Mouse (Mus musculus) CH12.LX (cell line): Measurements from ENCODE around the gene Pofut2. TPM values are rescaled to one million over a fixed set of nuclear protein-coding genes. Genes with fewer than 3 reads are reported as not detected.

Experiments
- DNase-seq: peaks from one replicate; pipeline ENCODE4 v3.0.0-alpha.2; 2013; ENCODE audit errors: extremely low read depth
- H3K27ac ChIP-seq: 2 replicates; pipeline ENCODE4 v1.5.1; 2012; ENCODE audit warnings: low read depth, mild to moderate bottlenecking, control low read depth, moderate library complexity; ENCODE audit not compliant: insufficient read depth
- H3K27me3 ChIP-seq: replicated peaks from 2 replicates; pipeline ENCODE3; 2012; ENCODE audit warnings: inconsistent platforms
- H3K36me3 ChIP-seq, 2 experiments: replicated peaks in 1 of 2; 2 replicates each; pipeline versions ENCODE3 to v1.6.1; 2012; ENCODE audit warnings: inconsistent platforms in 1 of 2, low read length in 1 of 2, mild to moderate bottlenecking in 1 of 2, mixed read lengths in 1 of 2, moderate library complexity in 1 of 2; ENCODE audit not compliant: control insufficient read depth in 1 of 2, insufficient read depth in 1 of 2
- H3K4me1 ChIP-seq, 2 experiments: 2 replicates each; pipeline ENCODE4 v1.6.1; 2012; ENCODE audit warnings: inconsistent platforms in 1 of 2, moderate library complexity in 1 of 2; ENCODE audit not compliant: insufficient read depth in 2 of 2, control insufficient read depth in 1 of 2
- H3K4me2 ChIP-seq: 2 replicates; pipeline ENCODE4 v1.6.1; 2012; ENCODE audit warnings: low read depth, mild to moderate bottlenecking, control low read depth; ENCODE audit not compliant: poor library complexity, insufficient read depth, severe bottlenecking
- H3K4me3 ChIP-seq, 3 experiments: fragments of 150-350 bp in 1 of 3; sonication (generic) in 1 of 3; replicated peaks in 1 of 3; 2 replicates each; pipeline versions ENCODE3 to v1.5.1; 2011 to 2012; ENCODE audit warnings: low read depth in 2 of 3, low read length in 2 of 3, mild to moderate bottlenecking in 2 of 3, moderate library complexity in 2 of 3, control low read depth in 1 of 3, improper control_type of control experiment in 1 of 3, inconsistent platforms in 1 of 3, mixed read lengths in 1 of 3; ENCODE audit not compliant: poor library complexity in 1 of 3
- H3K79me2 ChIP-seq: replicated peaks from 2 replicates; pipeline ENCODE4 v1.6.1; 2012; ENCODE audit warnings: mild to moderate bottlenecking, moderate library complexity; ENCODE audit not compliant: control insufficient read depth, poor library complexity, insufficient read depth, severe bottlenecking; ENCODE audit errors: extremely low read depth
- H3K9ac ChIP-seq: 2 replicates; pipeline ENCODE4 v1.6.1; 2012; ENCODE audit warnings: low read depth, mild to moderate bottlenecking, control low read depth, moderate library complexity; ENCODE audit not compliant: insufficient read depth
- H3K9me3 ChIP-seq: replicated peaks from 2 replicates; pipeline ENCODE3; 2012; ENCODE audit warnings: low read length, inconsistent platforms, mixed read lengths
- CHD2 ChIP-seq: IDR thresholded peaks from 2 replicates; pipeline ENCODE4 v1.6.1; 2011; ENCODE audit warnings: low read length, improper control_type of control experiment
- E2F4 ChIP-seq: IDR thresholded peaks from 2 replicates; pipeline ENCODE4 v1.6.1; 2011; ENCODE audit warnings: low read depth, low read length, improper control_type of control experiment; ENCODE audit not compliant: insufficient replicate concordance
- ETS1 ChIP-seq: conservative IDR thresholded peaks from 2 replicates; pipeline ENCODE4 v1.6.1; 2012; ENCODE audit warnings: low read depth, mild to moderate bottlenecking, inconsistent platforms, low read length, improper control_type of control experiment, moderate library complexity
- IRF4 ChIP-seq: IDR thresholded peaks from 2 replicates; pipeline ENCODE4 v1.6.1; 2014; ENCODE audit warnings: low read depth, mild to moderate bottlenecking, inconsistent platforms, low read length, improper control_type of control experiment
- JUN ChIP-seq: IDR thresholded peaks from 2 replicates; pipeline ENCODE4 v1.6.1; 2011; ENCODE audit warnings: low read depth, mild to moderate bottlenecking, low read length, improper control_type of control experiment, moderate library complexity; ENCODE audit not compliant: insufficient read depth
- JUND ChIP-seq: conservative IDR thresholded peaks from 2 replicates; pipeline ENCODE4 v1.6.1; 2011; ENCODE audit warnings: low read depth, low read length, improper control_type of control experiment
- KAT2A ChIP-seq: IDR thresholded peaks from 2 replicates; pipeline ENCODE4 v1.6.1; 2012; ENCODE audit warnings: low read length, improper control_type of control experiment, inconsistent platforms; ENCODE audit not compliant: insufficient replicate concordance
- MXI1 ChIP-seq: IDR thresholded peaks from 2 replicates; pipeline ENCODE4 v1.6.1; 2011; ENCODE audit warnings: mild to moderate bottlenecking, low read depth, low read length, improper control_type of control experiment
- PAX5 ChIP-seq: IDR thresholded peaks from 2 replicates; pipeline ENCODE4 v1.6.1; 2012; ENCODE audit warnings: low read length, inconsistent platforms, mixed read lengths
- RAD21 ChIP-seq: IDR thresholded peaks from 2 replicates; pipeline ENCODE4 v1.6.1; 2011; ENCODE audit warnings: low read depth, mild to moderate bottlenecking, low read length, improper control_type of control experiment, moderate library complexity
- TBP ChIP-seq: conservative IDR thresholded peaks from 2 replicates; pipeline ENCODE4 v1.6.1; 2011; ENCODE audit warnings: low read depth, low read length, improper control_type of control experiment
- UBTF ChIP-seq: IDR thresholded peaks from 2 replicates; pipeline ENCODE4 v1.6.1; 2012; ENCODE audit warnings: low read depth, mild to moderate bottlenecking, inconsistent platforms, low read length, improper control_type of control experiment, moderate library complexity
- USF1 ChIP-seq: IDR thresholded peaks from 2 replicates; pipeline ENCODE4 v1.6.1; 2014; ENCODE audit warnings: low read depth, mild to moderate bottlenecking, inconsistent platforms, low read length, improper control_type of control experiment
- USF2 ChIP-seq: conservative IDR thresholded peaks from 2 replicates; pipeline ENCODE4 v1.6.1; 2011; ENCODE audit warnings: low read depth, low read length, improper control_type of control experiment
- ZC3H11A ChIP-seq: IDR thresholded peaks from 2 replicates; pipeline ENCODE4 v1.6.1; 2012; ENCODE audit warnings: low read depth, mild to moderate bottlenecking, inconsistent platforms, low read length, improper control_type of control experiment
- ZKSCAN1 ChIP-seq: IDR thresholded peaks from 2 replicates; pipeline ENCODE4 v1.6.1; 2012; ENCODE audit warnings: low read depth, inconsistent platforms, low read length, improper control_type of control experiment, borderline replicate concordance
- ZMIZ1 ChIP-seq: IDR thresholded peaks from 2 replicates; pipeline ENCODE4 v1.6.1; 2012; ENCODE audit warnings: low read depth, mild to moderate bottlenecking, inconsistent platforms, low read length, improper control_type of control experiment
- ZNF384 ChIP-seq: IDR thresholded peaks from 2 replicates; pipeline ENCODE4 v1.6.1; 2012; ENCODE audit warnings: low read depth, low read length, improper control_type of control experiment, inconsistent platforms
- dilution Hi-C: fragments of 300-500 bp; cut with MboI; formaldehyde crosslinking; loops from 2 replicates; pipeline ENCODE4 v1.14.3; 2020; ENCODE audit warnings: low sequenced_read_pairs; ENCODE audit not compliant: extremely low pct_unique_long_range_greater_than_20kb, extremely low pct_ligation_motif_present
- in situ Hi-C: fragments of 300-500 bp; cut with MboI; formaldehyde crosslinking; loops from 3 replicates; pipeline ENCODE4 v1.14.3; 2019; ENCODE audit warnings: low sequenced_read_pairs, low pct_ligation_motif_present, low pct_unique_long_range_greater_than_20kb, mixed read lengths
- polyA plus RNA-seq: library from polyadenylated mRNA; unstranded; fragments of >175 nt; gene quantifications from 2 replicates; pipeline ENCODE4 v1.2.1, GENCODE M21; 2012; ENCODE audit warnings: low read depth; ENCODE audit not compliant: insufficient read length
- total RNA-seq, 2 experiments: library from RNA; depleted of rRNA; stranded (reverse); fragments of 300-350 nt in 1 of 2; fragments of >200 nt in 1 of 2; gene quantifications; 2 replicates each; pipeline ENCODE4 v1.2.3; 2012 to 2014

Pofut2 gene
- total and polyA plus RNA-seq, 3 experiments: 13.6 to 23.4 (median 22.0) TPM

DNA sequence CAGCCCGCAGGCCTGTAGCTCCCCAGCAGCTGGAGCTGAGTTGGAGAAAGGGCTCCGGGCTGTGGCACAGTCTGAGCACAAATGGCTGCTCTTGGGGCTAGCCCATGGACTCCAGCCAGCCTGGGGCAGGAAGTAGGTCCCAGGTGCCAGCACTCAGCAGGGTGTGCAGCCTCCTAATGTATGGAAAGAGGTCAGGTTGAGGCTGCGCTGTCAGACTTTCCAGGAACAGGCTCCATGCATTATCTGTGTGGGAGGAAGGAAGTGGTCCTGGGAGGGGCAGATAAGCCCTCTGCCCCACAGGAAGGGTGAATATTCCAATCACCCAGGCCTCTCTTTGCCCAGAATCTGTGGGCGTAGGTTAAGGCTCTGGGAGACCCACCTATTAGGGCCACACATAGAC is 43.4 kb upstream of the Pofut2 start:
- in situ Hi-C loops (no loop called here), dilution Hi-C loops (no loop called here)
- H3K27me3 ChIP-seq: peaks cover 63% of the 10 kb centered on the region
- H3K4me1 ChIP-seq: no peaks in the 10 kb centered on the region
- H3K4me3 ChIP-seq: no peak overlapping the region
- no peak overlapping the region for H3K27ac ChIP-seq
- no peaks in the 10 kb centered on the region for H3K36me3 ChIP-seq
- no peaks in the 10 kb centered on the region for H3K79me2 ChIP-seq
- H3K9ac ChIP-seq: no peak overlapping the region
- H3K9me3 ChIP-seq: peaks cover 4% of the 10 kb centered on the region
- TF ChIP-seq TBP (no peak), ZC3H11A (no peak)
- TF ChIP-seq, all 38 proteins: peak for 0
- no peak overlapping the region for H3K4me2 ChIP-seq
- DNase-seq: no peak

DNA sequence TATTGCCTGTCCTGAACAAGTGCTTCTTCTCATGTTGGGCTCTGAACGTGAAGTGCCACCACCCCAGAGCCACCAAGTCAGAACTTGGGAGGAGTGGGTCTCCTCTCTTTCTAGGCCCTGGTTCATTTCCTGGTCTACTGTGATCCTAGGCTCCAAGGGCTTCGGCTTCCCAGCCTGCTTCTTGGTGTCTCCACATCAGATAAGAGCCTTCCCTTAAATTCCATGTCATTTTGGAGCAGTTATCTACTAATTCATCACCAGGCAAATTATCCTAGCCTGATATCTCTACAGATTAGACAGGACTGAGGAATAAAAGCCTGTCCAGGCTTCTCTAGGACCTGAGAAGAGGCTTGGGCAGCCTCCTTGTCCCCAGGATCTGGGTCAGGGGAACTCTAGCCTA is 42.7 kb upstream of the Pofut2 start:
- in situ Hi-C loops: no loop called here
- no peak overlapping the region for H3K27ac ChIP-seq
- H3K9me3 ChIP-seq: no peaks in the 10 kb centered on the region
- no peak overlapping the region for H3K9ac ChIP-seq
- no peak overlapping the region for H3K4me2 ChIP-seq
- H3K36me3 ChIP-seq: no peaks in the 10 kb centered on the region
- no peak for DNase-seq
- TF ChIP-seq UBTF (no peak), JUND (no peak), JUN (no peak), USF2 (no peak), KAT2A (no peak), USF1 (no peak), IRF4 (no peak), CHD2 (no peak), ETS1 (no peak)
- dilution Hi-C loops: no loop called here
- H3K27me3 ChIP-seq: peaks cover 62% of the 10 kb centered on the region
- H3K79me2 ChIP-seq: no peaks in the 10 kb centered on the region
- H3K4me3 ChIP-seq: no peak overlapping the region
- no peaks in the 10 kb centered on the region for H3K4me1 ChIP-seq

DNA sequence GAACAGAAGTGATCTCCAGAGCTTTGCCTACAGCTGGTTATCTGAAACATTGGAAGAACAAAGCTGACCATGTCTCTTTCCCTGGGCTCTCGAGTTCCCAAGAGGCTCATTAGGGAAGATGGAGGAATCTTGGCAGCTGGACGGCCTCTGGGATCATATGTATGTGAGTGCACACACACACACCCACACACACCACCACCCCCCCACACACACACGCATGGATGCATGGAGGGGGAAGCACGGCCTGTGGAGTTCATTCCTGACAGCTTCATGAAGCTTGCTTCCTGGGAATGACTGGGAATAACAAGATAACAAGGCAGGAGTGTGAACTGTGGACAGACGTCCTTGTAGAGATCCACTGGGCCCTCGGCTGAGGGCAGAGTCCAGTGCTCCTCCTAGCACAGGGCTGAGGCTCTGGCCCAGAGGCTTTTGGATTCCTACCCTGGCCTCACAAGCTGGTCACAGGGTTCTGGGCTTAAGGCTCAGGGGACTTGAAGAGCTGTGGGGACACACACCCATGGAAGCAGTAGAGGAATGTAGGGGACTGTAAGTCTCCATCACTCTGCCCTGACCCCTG is 41.8 kb upstream of the Pofut2 start:
- Histone ChIP-seq H3K4me2 (no peak overlapping the region), H3K27me3 (peaks cover 60% of the 10 kb centered on the region), H3K27ac (no peak overlapping the region), H3K36me3 (no peaks in the 10 kb centered on the region), H3K9me3 (no peaks in the 10 kb centered on the region), H3K4me3 (no peak overlapping the region), H3K9ac (no peak overlapping the region), H3K79me2 (no peaks in the 10 kb centered on the region)
- DNase-seq: no peak
- in situ Hi-C loops (no loop called here), dilution Hi-C loops (no loop called here)
- TF ChIP-seq PAX5 (no peak), USF2 (no peak), ZNF384 (no peak), UBTF (no peak), MXI1 (no peak), RAD21 (no peak), ETS1 (no peak), E2F4 (no peak), ZMIZ1 (no peak), ZKSCAN1 (no peak), ZC3H11A (no peak), KAT2A (no peak)
- TF ChIP-seq, all 38 proteins: peak for 0
- H3K4me1 ChIP-seq: no peaks in the 10 kb centered on the region
